Mouse (Mus musculus) MEL-GATA-1-ER (cell line): ENCODE measurements at regions not wholly inside any gene's neighbourhood (a gene's known extent, or its start where the extent isn't known, plus 50 kb on each side); places are given as distances from the start of the nearest gene placed in this dataset.
"Not testable (repeated sequence)": the region's sequence is repeated elsewhere in the genome, so short reads cannot be mapped to it uniquely, and the experiment has no call there.

Experiments used
- DNase-seq: peaks from one replicate; pipeline ENCODE4 v3.0.0-alpha.2; 2012; ENCODE audit warnings: low read depth; ENCODE audit errors: extremely low read depth

DNA sequence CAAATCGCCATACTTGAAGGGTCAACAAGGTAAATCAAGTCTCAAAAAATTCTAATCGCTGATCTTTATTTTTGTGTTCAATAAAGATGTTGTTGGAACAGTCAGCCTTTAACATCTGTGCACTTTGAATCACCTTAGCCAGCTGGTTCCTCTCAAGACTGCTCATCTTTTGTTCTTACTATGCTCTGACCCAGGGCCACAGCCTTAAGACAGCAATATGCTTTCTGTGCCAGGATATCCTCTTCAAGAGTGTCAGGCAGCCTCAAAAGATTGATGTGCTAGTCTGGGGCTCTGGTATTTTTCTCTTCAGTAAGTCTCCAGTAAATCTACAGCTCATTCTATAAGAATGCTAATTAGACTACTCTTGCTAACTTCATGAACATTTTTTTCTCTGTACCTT, 199.9 kb downstream of the Dph6 start:
- DNase-seq, result no peak

DNA sequence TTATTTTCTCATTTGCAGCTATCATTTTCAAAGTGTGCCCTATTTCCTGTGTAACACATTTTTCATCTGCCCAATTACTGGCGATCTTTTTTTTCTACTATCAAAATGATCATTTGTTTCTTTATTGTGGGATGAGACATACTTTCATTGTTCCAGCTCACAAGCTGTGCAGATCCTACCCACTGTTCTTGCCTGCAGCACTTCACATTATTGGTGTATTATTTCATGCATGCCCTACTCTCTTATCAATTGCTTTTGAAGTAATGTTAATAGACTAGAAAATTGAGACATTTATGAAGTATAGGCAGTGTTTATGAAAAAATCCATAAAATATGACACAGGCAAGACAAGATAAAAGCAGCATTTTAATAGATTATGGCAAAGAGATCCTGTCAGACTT, 204.6 kb downstream of the Dph6 start:
- DNase-seq, result no peak

DNA sequence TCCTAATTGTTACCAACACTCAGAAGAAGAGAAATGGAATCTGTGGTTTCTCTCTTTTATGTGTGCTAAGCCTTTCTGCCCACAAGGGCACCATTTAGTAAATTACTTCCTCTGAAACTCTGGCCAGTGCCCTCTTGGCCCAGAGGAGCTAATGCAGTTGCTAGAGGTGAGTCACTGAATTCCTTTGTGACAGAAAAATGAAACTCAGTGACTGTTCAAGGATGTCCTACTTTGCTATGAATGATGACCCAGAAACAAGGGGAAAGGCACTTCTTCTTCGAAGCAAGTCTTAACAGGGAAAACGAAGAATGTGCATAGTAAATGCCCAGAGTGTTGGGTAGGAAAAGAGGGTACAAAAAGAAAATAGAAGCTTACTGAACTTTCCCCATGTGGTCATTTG, 211.0 kb downstream of the Dph6 start:
- DNase-seq, result no peak

DNA sequence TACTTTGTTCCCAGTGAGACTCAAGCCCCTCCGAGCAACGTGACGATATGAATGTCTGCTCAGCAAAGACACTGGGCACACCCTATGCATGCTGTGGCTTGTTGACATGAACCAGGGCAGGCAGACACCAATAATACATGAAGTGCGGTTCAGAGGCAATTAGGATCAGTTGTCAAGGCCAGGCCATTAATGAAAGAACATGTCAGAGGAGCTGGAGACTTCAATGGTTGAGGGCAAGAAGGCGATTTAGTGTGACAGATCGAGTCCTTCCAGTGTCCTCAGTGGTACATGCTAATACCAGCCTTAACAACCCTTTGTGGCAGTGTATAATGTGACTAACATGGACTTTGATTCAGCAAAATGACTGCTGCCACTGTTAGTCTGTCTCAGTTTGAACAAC, 213.8 kb downstream of the Dph6 start:
- DNase-seq, result no peak

DNA sequence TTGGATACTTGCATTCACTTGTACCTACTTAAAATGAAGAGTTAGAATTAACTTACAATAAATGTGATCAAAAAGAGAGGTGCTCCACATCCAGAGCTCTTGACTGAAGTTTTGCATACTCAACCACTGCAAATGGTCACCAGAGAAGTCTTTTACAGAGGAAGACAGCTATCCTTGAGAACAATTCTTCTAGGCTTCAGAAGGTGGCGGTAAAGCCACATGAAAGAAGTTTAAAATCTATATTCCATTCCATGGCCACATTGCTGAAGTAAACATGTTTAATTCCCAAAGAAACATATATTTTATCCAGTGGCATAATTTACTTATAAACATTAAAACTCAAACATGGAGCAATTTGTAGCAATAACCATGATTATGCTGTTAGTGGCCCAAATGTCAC, 215.1 kb downstream of the Dph6 start:
- no peak for DNase-seq

DNA sequence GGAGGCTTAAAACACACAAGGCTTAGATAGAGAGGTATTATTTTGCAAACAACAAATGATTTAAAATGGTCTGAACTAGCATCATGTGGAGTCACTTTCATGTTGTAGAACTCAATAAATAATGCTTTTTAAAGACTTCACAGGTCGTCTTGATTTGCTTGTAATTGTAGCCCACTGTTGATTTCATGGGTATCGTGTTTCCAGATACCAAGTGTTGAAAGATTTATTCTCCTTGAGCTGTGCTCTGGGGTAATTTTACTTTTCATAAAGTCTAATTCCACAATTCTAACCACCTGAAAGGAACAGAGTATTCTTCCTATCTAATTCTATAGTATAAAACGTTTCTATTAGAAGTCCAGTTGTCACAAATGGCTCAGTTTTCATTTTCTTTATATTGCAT, 216.7 kb downstream of the Dph6 start:
- no peak for DNase-seq

DNA sequence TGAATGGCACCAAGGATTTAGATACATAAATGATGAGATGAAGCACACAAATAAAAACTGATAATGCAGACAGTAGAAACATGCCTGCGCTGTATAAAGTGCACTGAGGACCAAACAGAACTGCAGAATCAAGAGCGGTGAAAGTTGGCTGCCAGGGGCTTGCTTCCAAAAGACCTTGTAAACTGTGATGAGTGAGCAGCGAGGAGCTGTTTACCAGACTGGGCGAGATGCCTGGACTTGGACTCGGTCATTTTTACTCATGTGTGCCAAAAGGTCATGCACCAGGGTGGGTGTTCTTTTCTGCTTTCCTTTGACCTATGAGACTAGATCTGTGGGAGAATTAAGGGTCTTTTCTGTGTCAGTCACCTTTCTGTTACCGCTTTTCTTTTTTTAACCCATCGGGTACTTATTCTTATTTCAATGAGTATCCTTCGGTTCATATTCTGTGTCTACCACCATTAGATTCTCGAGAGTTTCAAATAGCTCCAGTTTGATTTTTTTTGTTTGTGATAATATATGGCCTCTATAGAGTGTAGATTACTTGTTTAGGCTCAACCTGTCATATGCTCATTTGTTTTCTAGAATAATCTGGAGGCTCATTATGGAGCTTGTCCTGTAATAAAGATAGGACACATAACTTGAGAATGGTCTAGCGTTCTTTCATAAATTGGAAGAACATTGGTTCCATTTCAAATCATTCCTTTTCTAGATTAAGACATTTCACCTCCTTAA, 226.3 kb upstream of the Zfp770 start:
- DNase-seq, result no peak

DNA sequence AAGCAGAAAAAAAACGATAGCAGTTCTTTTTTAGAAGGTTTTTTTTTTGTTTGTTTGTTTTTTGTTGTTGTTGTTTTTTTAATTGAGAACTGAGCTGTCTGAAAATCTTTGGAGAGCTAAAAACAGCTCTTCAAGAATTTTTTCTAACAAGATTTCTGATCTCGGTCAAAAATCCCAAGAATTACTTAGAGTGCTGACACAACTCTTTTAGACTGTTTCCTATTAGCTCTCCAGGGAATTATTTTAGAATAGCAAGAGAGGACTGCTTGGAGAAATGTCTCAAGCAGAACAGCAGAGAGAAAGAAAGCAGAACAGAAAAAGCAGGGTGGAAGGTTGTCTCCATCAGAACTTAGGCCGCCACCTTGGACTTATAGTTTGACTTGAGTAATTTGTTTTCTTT, 218.1 kb upstream of the Zfp770 start:
- no peak for DNase-seq

DNA sequence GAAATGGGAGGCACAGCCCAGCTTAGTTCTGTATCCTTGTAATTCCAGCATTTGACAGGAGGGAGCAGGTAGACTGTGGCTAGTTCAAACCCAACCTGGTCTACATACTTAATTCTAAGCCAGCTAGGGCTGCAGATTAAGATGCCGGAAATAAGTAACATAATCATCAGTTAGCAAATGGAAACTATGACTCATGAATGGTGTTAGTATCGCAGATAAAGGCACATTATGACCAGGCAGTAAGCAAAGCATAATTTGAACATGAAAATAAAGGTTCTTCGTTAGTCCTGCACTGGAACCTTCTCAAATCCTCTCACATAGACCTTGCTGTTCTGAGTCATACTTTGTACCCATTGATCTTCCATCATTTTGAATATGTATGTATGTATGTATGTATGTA, 211.7 kb upstream of the Zfp770 start:
- no peak for DNase-seq

DNA sequence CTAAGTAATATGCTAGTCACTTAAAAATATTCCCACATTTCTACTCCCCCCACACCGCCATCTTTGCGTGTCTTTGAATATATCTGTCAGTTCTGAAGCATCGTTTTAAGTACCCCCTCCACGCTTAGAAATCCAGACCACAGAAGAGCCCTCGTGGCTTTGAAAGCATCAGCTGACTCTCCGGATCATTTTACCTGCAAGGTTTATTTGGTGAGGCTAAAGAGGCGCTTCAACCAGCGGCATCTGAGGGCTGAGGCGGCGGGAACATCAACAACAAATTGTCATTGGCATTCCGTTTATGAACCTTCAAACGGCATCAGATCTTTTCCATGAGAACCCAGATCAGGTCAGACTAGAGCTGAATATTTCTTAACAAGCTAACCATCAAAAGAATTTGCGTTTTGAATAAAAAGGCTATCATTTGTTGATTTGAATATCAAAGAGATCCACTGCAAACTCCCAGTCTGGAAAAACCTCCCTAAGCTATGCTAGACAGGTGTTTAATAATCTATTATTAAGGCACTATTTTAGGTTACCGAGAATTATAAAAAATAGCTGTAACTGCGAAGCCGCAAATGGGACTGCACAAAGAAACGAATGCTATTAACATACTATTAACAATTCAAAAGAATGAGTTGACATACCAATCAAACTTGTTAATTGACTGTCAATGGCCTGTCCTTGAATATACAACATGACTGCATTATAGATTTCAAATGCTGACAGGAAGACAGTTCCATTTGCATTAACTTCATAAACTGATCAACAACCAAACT, 210.9 kb upstream of the Zfp770 start:
- DNase-seq, result no peak

DNA sequence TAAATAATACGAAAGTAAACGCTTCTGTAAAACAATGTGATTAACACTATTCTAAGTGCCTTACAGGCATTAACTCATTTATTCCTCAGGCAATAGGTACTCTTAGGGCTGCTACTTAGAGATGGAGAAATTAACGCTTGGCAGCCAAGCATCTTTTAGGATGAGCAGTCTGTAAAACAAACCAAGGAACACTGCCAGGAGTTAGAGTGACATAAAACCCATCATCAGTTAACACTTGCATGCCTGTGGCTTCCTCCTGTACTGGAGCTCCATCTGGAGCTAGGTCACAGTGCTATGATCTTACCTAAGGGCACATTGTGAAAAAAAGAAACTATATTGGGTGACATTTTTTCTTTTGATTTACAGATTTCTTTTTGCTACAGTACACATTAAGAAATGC, 209.4 kb upstream of the Zfp770 start:
- DNase-seq, result no peak

DNA sequence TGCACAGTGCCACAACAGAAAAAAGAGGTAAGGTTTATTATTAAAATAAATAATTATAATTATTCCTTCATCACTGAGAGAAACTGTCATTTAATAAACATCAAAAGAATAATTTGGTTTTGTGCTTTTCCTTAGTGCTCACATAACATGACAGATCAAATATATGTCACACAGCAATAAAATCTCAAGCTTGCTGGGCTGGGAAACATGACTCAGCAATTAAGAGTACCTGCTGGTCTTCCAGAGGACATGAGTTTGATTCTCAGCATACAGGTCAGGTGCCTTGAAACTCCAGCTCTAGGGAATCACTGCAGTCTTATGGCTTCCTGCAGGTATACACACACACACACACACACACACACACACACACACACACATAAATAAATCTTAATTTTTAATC, 208.3 kb upstream of the Zfp770 start:
- no peak for DNase-seq

DNA sequence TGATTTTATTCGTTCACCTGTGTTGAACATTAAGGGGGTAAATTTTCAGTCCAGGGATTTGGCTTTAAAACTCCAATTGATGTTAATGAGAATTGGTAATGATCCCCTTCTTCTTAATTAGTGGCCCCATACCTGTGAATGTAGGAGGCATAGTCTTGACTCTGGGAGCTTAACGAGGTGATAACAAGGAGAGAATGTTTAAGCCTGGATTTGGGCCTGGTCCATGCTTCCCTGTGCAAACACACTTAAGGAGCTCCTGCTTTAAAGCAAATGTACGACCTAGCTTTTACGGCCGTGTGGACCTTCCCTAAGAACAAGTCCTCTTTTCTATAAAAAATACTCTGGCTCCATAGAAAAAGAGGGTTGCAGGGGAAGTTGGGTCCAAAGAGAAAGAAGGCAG, 206.1 kb upstream of the Zfp770 start:
- no peak for DNase-seq

DNA sequence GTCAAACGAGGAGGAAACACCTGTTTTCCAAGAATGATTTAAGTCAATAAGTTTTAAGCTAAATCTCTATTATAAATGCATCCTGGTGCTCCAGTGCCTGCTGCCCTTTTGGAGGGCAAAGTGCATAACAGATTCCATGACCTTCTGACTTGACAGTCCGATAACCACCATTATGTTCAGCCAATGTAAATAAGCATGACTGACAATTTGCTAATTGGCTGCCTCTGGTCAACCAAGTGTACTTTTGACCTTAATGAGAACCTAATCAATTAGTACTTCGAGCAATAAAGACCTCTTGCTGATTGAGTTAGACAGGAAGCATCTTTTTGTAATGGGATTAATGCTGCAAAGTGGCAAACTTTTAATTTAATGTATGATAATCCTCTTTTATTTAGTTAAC, 183.3 kb upstream of the Zfp770 start:
- no peak for DNase-seq

DNA sequence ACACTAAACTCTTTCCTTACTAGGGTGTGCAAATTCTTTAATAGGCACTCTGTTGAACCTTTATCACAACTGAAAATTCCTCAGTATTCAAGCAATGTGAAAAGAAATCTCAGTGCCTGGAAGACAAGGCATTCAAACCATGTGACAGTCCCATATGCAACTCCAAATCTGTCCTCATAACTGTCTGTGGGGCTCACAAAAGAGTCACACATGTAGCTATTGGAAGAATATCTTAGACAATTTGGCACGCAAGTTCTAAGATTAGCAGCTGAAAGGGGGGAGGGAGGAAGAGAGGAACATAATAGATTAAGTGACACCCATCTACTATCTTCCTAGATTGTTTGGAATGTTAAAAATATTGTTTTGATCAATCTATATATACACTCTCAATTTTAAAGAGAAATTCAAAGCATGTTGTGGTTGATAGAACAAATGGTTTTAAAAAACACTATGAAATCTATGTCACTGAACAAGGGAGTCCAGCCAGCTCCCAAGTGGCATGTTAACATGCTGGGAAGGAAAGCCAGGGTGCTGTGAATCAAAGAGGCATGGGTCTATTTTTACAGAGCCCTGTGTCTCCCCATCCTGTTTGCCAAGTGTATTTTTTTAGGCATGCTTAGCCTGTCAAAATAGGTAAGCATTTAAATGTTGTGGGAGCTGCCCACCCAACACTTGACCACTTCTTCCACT, 177.7 kb upstream of the Zfp770 start:
- no peak for DNase-seq

DNA sequence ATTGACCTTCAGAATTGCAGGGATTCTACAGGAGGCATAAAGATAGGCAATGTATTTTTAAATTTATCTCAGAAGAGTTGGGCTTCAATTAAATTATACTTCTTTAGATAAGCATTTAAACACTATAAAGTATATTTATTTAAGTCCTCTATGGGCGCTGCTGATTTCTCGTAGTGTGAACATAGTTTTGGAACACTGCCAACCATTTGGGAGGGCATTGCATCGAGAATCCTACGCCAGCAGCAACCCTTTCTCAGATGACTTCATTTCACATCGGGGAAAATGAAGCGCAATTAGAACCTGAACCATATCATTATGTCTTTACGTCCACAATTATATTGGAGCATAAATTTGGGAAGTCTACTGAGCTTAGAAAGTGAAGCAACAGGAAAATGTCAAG, 172.2 kb upstream of the Zfp770 start:
- DNase-seq, result no peak

DNA sequence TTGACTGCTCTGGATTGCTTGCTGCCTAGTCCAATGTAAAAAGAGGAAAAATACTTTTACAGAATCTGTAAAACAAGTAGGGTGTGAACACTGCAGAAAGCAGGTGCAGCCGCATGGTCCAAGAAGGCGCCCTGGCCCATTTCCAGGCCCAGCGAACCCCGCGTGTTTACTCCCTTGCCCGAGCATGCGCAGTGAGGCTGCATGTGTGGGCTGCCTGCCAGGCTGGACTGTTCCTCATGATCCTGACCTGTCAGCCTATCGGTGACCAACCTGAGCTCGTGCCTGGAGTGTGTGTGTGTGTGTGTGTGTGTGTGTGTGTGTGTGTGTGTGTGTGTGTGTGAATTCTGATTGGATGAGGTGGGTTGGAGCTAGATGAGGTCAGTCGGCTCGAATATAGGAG, 152.6 kb upstream of the Zfp770 start:
- DNase-seq, result not testable (repeated sequence)

DNA sequence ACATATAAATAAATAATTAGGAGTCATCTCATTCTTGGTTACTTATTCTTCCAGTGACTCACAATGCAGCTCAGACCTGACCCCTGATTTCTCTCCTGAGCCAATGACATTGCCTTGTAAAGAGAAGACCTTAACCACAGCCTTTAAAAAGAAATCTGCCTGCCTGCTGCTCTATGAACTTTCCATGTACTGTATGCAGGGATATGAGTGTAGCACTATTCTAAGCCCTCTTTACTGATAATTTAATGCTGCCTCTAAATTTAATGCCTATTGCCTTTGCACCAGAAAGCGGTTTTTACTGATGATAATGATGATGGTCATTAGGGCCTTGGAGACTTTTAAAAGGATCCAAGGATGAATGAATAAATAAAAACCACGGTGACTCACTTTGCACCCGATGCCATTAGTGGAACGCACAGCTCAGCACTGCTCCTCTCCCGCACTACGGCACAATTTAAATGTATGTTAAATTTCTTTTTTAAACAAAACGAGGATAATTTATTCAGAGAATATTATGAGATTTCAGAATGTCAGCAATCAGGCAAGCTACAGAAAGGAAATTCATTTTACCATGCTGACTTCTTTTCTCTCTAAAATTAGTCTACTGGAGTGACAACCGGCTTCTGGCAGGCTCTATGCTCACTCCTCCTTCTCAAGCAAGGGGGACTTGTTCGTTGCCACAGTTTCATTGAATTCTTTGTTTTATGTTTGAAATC, 139.5 kb upstream of the Zfp770 start:
- no peak for DNase-seq

DNA sequence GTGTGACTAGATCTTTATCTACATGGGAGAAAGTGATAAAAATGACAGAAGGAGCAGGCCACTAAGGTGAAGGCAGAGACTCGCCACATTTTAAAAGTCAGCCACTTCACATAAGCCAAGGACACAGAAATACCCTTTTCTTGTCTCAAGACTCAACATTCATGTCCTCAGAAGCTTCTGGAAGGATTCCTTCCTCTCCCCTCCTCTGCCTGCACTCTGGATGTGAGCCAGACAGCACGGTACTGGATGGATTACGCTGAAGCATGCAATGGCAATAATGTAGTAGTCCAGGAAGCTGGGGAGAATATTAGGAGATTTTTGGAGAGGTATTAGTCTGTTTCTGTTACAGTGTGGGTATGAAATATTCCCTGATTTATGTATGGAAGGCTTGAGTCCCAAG, 100.5 kb upstream of the Zfp770 start:
- DNase-seq, result no peak

DNA sequence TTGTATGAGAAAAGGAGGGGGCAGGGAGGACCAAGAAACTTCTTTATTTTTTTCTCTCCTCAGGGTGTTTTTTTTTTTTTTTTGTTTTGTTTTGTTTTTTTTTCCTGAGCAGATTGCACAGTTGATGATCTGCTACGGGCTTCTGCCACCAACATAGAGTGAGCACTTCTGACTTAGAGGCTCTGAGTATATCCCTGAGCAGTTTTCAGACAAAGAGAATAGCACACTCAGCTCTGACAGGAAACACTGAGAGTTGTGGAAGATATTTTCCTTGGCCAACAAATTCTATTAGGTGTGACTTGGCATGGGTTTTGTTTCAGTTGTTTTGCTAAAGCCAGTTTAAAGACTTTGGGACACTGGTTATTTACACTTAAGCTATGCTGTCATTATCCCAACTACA, 93.8 kb upstream of the Zfp770 start:
- DNase-seq, result no peak

DNA sequence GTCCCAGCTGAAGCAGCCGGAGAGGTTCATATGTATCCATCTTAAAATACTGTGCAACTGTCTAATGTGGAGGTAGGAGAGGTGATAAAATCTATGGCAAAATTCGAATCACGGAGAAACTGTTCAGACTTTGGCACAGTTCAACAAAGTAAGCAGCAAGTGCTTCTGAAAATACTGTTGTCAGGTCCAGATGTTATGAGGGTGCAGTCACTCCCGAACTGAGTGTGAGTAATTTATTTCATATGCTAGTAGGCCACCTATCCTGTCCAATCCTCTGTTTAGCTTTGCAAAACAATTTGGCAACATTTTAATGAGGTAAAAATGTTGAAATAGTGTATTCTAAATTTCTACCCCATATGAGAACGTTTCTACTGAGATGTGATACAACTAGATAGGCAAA, 90.1 kb upstream of the Zfp770 start:
- DNase-seq, result no peak

DNA sequence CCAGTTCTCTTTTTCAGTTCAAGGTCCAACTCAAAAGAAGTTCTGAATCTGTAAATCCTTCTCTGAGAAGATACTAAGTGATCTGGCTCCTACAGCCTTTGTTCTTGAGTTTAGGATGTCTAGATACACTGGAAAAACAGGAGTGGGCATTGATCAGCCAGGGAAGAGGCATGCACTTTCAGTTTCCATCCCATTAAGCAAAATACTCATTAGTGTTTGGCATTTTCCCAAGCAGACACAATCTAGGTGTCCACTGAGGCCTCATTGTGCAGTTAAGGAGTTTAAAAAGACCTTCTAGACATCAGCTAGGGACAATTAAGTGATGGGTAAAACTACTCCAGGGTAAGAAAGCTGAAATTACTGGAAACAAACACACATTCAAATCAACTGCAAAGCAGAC, 74.3 kb upstream of the Zfp770 start:
- DNase-seq, result no peak
